Mouse (Mus musculus): ENCODE results near the gene Mast4.

DNA sequence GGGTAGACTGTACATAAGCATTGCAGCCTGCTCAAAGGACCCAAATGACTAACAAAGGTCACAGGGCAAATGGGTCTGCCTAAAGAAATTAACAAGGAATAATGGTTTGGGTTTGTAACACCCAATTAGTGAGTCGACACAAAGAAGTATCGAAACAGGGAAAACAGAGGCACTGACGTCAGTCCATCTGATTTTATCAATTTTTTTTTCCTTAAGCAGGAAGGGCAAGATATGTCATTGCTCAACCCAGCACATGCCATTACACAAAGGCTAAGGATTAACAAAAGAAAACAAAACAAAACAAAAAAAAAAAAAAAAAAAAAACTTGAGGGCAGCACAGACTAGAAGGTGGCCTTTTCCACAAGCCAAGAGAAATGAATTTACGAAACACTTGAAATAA is 487.8 kb downstream of the Mast4 start:
- TF ChIP-seq CTCF (IDR thresholded peaks at IDR 0.05; ENCODE audit: extremely low read depth, insufficient read depth, insufficient read length, insufficient replicate concordance) (no peak), POLR2A (IDR thresholded peaks at IDR 0.05; ENCODE audit: low read depth, low read length) (no peak)

Data from spleen, adult 2 months (tissue).